Mouse (Mus musculus) forebrain, embryonic 12.5 days (tissue): ENCODE measurements around the gene Trak1. TPM values are rescaled to one million over a fixed set of nuclear protein-coding genes. Genes with fewer than 3 reads are reported as not detected.

Source experiments
- ATAC-seq: fragments of 200-750 bp; cut with Nextera tagmentation; 2 replicates; pipeline ENCODE4 v1.8.0; 2017; ENCODE audit warnings: moderate TSS enrichment; ENCODE audit not compliant: low FRiP score
- H3K27ac ChIP-seq: fragments of 300-500 bp; sonication (generic); 2 replicates; pipeline ENCODE4 v1.5.1; 2016; ENCODE audit warnings: mild to moderate bottlenecking
- H3K27me3 ChIP-seq: fragments of 300-500 bp; sonication (generic); 2 replicates; pipeline ENCODE4 v1.6.1; 2016; ENCODE audit warnings: mild to moderate bottlenecking
- H3K36me3 ChIP-seq: fragments of 300-500 bp; sonication (generic); replicated peaks from 2 replicates; pipeline ENCODE4 v1.6.1; 2016; ENCODE audit warnings: mild to moderate bottlenecking
- H3K4me1 ChIP-seq: fragments of 300-500 bp; sonication (generic); 2 replicates; pipeline ENCODE4 v1.6.1; 2016
- H3K4me2 ChIP-seq: fragments of 300-500 bp; sonication (generic); 2 replicates; pipeline ENCODE4 v1.6.1; 2016; ENCODE audit warnings: mild to moderate bottlenecking, moderate library complexity
- H3K4me3 ChIP-seq: fragments of 300-500 bp; sonication (generic); replicated peaks from 2 replicates; pipeline ENCODE4 v1.5.1; 2016; ENCODE audit warnings: mild to moderate bottlenecking
- H3K9ac ChIP-seq: fragments of 300-500 bp; sonication (generic); 2 replicates; pipeline ENCODE4 v1.6.1; 2016; ENCODE audit warnings: mild to moderate bottlenecking
- H3K9me3 ChIP-seq: fragments of 300-500 bp; sonication (generic); 2 replicates; pipeline ENCODE4 v1.6.1; 2016
- WGBS: fragments of 180-500 bp; shearing (Covaris S2); methylation state at CpG from one replicate; pipeline ENCODE4 v1.1.7; 2016; 5-methylcytosine and 5-hydroxymethylcytosine counted together
- polyA plus RNA-seq: library from polyadenylated mRNA; unstranded; fragments of >200 nt; fragmentation: Nextera tagmentation; extraction: Ambion mirVana; gene quantifications from 2 replicates; pipeline ENCODE4 v1.2.1, GENCODE M21; 2016

Trak1 gene
- polyA plus RNA-seq, 1 experiment from 2014 or later, result 41.2 TPM

DNA sequence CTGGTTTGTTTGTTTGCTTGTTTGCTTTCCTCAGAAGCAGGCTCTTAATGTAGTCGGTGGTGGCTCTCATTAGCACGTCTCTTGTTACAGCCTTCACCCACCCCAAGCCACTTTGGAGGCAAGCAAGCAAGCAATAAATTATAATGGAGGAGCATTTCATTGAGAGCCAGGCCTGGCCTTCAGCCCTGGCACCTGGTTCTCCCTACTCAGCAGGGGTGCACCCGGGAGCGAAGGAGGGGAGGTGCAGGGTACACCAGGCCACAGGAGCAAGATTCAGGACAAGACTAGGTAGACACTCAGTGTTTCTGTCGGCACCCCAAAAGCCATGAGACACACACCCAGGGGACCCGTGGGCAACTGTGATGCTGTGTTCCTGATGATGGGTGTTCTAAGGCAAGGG lies 72.3 kb downstream of the Trak1 start:
- Histone ChIP-seq H3K9me3 (no peaks in the 10 kb centered on the region), H3K36me3 (peaks cover 14% of the 10 kb centered on the region), H3K27ac (peak overlapping the region; percentile 97; the same call in 1 of the 2 replicates), H3K4me3 (no peak overlapping the region), H3K9ac (0 out of 2 replicates have a peak overlapping the region, but pooled peaks have one; percentile 21), H3K4me2 (no peak overlapping the region), H3K27me3 (no peaks in the 10 kb centered on the region), H3K4me1 (peaks cover 78% of the 10 kb centered on the region)
- ATAC-seq, result no peak
- 74% methylated on average over 6 of the region's 6 CpGs for WGBS

DNA sequence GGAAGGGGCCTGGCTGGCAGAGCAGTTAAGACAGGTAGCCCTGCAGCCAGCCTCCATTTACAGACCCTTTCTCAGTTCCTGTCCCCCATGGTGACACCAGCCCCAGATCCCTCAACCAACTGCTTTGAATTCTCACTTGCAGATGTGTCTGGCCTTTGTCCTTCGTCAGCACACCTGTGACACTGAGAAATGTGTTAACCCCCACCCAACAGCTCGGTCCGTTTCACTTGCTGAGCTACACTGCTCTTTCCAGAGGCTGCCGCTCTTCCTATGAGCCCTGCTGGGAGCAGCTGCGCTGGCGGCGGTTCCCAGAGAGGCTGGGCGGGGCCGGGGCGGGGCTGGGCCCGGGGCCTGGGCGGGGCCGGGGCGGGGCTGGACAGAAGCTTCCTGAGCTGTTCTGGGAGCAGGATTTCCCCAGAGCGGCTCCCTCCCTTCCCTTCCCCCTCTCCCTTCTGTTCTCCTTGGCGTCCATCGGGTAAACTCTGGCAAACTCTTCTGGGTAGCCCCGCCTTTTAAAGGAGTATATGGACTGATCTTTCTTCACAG lies 74.1 kb downstream of the Trak1 start:
- H3K9ac ChIP-seq, result peak overlapping the region; percentile 58
- peak; percentile 90 for ATAC-seq
- no peaks in the 10 kb centered on the region for H3K9me3 ChIP-seq
- peak overlapping the region; percentile 97 for H3K27ac ChIP-seq
- peak overlapping the region; percentile 20 for H3K4me3 ChIP-seq
- peaks cover 65% of the 10 kb centered on the region for H3K4me1 ChIP-seq
- no peaks in the 10 kb centered on the region for H3K27me3 ChIP-seq
- WGBS, result 2% methylated on average over 18 of the region's 18 CpGs
- no peaks in the 10 kb centered on the region for H3K36me3 ChIP-seq
- H3K4me2 ChIP-seq, result peak overlapping the region; percentile 54

DNA sequence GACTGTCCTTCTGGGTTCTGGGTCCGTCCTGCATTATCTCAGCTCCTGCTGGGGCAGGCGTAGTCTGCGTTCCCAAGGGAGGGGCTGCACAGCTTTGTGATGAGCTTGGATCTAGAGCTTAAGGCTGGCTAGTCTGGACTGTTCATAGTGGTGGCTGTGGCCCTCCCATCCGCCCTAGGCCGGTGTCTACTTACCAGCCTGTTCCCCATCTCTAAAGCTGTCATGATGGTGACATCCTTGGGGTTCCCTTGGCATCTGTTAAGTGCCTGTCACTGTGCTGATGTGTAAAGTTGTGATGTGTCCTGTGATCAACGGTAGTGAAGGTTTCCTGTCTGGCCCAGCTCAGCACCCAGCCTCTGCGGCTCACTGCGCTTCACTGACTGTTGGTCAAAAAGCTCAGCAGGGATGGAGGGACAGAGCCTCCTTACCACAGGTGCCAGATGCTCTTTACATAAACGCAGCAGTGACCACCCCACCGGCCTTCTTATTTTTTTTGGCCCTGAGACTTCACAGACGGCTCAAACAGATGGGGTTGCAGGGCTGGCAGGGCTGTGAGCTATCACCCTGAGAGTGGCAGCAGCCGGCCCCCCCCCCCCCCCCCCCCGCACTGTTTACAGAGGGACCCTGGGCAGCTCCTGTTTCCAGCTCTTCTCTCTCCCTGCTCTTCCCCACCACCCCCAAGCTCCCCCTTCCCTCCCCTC lies 74.8 kb downstream of the Trak1 start:
- 5% methylated on average over 11 of the region's 13 CpGs for WGBS
- Histone ChIP-seq H3K4me3 (peak overlapping the region; percentile 20), H3K4me2 (peak overlapping the region; percentile 54), H3K36me3 (no peaks in the 10 kb centered on the region), H3K9ac (peak overlapping the region; percentile 58), H3K27ac (peak overlapping the region; percentile 97), H3K9me3 (no peaks in the 10 kb centered on the region), H3K4me1 (peaks cover 58% of the 10 kb centered on the region), H3K27me3 (no peaks in the 10 kb centered on the region)
- peak; percentile 67 for ATAC-seq

DNA sequence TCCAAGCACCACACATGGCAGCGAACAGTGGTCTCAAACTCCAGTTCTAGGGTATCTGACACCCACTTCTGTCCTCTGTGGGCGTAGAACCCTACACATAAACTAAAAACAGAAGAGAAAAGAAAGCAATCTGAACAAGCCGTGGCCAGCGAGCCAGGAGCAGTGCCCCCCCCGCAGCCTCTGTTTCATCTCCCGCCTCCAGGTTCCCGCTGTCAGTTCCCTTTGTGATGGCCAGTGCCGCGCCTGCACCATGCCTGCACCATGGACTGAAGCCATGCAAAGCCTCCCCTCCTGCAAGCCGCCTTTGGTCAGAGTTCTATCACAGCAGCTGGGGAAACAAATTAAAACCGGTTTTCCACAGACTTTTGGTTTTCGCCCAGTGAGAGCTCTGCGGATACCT lies 75.8 kb downstream of the Trak1 start:
- WGBS, result 27% methylated on average over 13 of the region's 13 CpGs
- peak overlapping the region; percentile 22; the same call in 1 of the 2 replicates for H3K4me2 ChIP-seq
- H3K27me3 ChIP-seq, result no peaks in the 10 kb centered on the region
- no peaks in the 10 kb centered on the region for H3K9me3 ChIP-seq
- H3K27ac ChIP-seq, result peak overlapping the region; percentile 97
- H3K4me1 ChIP-seq, result peaks cover 50% of the 10 kb centered on the region
- H3K4me3 ChIP-seq, result no peak overlapping the region
- 0 out of 2 replicates have a peak, but pooled peaks cover 3% of the 10 kb centered on the region for H3K36me3 ChIP-seq
- ATAC-seq, result no peak
- 0 out of 2 replicates have a peak overlapping the region, but pooled peaks have one; percentile 21 for H3K9ac ChIP-seq

DNA sequence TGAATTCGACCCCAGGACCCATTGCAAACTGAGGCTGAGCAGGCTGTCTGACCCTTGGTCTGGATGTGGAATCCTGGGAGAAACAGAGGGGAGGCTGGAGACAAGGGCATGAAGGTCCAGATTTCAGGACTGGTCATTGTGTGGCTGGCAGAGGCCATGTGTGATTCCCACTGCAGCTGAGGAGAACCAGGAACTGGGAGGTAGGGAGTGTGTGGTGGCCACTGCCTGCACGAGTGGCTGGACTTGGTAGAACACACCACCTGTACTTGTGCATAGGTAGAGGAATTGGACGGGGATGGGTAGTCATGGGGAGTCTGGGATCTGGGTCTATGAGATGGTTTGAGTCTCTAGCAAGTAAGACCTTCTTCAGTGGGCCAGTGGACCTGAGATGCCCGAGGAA lies 76.2 kb downstream of the Trak1 start:
- peak overlapping the region; percentile 22; the same call in 1 of the 2 replicates for H3K4me2 ChIP-seq
- no peaks in the 10 kb centered on the region for H3K27me3 ChIP-seq
- no peak for ATAC-seq
- H3K36me3 ChIP-seq, result peaks cover 6% of the 10 kb centered on the region; the same call in 1 of the 2 replicates
- H3K9ac ChIP-seq, result 0 out of 2 replicates have a peak overlapping the region, but pooled peaks have one; percentile 21
- peak overlapping the region; percentile 97 for H3K27ac ChIP-seq
- H3K9me3 ChIP-seq, result no peaks in the 10 kb centered on the region
- H3K4me3 ChIP-seq, result no peak overlapping the region
- peaks cover 50% of the 10 kb centered on the region for H3K4me1 ChIP-seq
- WGBS, result 57% methylated on average over 4 of the region's 4 CpGs

DNA sequence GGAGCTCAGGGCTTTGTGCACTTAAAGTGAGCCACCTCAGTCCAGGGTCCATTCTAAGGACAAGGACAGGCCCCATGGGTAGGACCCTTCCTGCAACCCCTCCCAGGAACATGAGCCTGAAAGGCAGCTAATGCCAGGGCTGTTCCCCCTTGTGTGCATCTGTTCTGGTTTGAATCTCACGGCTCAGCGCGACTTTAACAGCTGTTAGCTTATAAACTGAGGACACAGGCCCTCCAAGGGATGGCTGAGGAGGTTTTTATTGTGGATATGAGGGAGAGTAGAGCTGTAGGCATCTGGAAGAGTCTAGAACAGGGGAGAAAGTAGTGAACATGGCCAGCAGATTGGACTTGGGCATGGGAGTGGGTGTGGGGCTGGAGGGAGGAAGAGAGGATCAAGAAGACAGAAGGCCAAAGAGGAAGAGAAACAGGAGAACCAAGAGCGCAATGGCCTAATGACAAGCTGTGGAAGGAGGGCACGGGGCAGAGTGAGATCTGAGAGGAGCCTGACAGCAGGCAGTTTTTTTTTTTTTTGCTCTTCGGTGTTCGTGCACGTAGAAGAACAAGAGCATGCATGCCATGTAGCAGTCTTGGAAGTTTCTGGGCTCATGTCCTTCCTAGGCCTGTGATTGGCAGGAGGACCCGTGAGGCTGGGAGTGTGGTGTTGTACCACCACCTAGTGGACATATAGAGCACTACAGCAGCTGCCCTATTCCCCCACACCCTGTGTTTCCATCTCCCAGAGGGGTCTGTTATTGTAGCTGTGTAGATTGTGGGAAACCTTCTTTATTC lies 77.0 kb downstream of the Trak1 start:
- WGBS, result 39% methylated on average over 9 of the region's 9 CpGs
- H3K9ac ChIP-seq, result no peak overlapping the region

DNA sequence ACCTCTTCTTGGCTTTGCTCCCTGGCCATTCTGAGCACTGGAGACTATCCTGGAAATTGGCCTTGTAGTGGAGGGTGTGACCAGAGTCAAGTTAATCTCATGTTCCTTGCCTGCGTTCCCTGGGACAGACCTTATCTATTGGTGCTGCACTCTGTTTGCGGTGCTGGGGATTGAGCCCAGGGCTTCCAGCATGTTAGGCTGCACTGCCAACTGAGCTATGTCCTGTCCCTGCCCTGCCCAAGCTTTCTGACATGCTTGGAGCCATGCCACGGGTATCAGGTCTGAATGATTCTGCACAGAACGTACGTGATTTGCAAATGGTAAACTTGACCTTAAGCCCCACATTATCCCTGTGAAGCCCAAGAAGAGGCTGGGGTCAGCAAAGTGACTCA lies 77.6 kb downstream of the Trak1 start:
- Histone ChIP-seq H3K4me2 (no peak overlapping the region), H3K36me3 (peaks cover 6% of the 10 kb centered on the region; the same call in 1 of the 2 replicates), H3K4me1 (peaks cover 46% of the 10 kb centered on the region), H3K27ac (no peak overlapping the region), H3K9ac (no peak overlapping the region), H3K4me3 (no peak overlapping the region), H3K9me3 (no peaks in the 10 kb centered on the region), H3K27me3 (no peaks in the 10 kb centered on the region)
- ATAC-seq, result no peak
- WGBS, result 93% methylated on average over 5 of the region's 5 CpGs

More for the DNA sequence above, 77.0 kb downstream of the Trak1 start:
- H3K4me1 ChIP-seq, result peaks cover 50% of the 10 kb centered on the region
- H3K27me3 ChIP-seq, result no peaks in the 10 kb centered on the region
- H3K4me3 ChIP-seq, result no peak overlapping the region
- H3K36me3 ChIP-seq, result peaks cover 6% of the 10 kb centered on the region; the same call in 1 of the 2 replicates
- H3K9me3 ChIP-seq, result no peaks in the 10 kb centered on the region
- H3K27ac ChIP-seq, result peak overlapping the region; percentile 97
- ATAC-seq, result 0 out of 2 replicates have a peak, but pooled peaks have one; percentile 24
- H3K4me2 ChIP-seq, result no peak overlapping the region

DNA sequence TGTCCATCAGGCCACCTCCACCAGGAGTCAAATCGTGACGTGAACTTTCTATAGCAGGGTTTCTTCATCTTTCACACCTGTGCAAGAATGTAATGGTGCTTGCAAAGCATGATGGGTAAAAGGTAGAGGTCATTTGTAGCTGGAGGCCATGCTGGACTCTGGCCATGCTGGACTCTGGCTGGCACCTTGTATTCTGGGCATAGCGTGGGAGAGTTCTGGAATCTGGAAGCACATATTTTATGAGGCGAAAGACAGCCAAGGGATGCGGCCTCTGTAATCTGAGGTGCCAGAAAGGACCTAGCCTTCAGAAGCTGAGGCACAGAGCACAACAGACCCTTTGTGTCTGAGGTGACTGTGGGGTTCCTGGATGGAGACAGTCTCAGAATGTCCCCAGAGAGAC lies 78.8 kb downstream of the Trak1 start:
- 87% methylated on average over 5 of the region's 5 CpGs for WGBS
- Histone ChIP-seq H3K36me3 (peaks cover 6% of the 10 kb centered on the region; the same call in 1 of the 2 replicates), H3K9ac (no peak overlapping the region), H3K4me1 (peaks cover 33% of the 10 kb centered on the region), H3K27ac (no peak overlapping the region), H3K27me3 (no peaks in the 10 kb centered on the region), H3K4me2 (no peak overlapping the region), H3K4me3 (no peak overlapping the region), H3K9me3 (no peaks in the 10 kb centered on the region)
- no peak for ATAC-seq

DNA sequence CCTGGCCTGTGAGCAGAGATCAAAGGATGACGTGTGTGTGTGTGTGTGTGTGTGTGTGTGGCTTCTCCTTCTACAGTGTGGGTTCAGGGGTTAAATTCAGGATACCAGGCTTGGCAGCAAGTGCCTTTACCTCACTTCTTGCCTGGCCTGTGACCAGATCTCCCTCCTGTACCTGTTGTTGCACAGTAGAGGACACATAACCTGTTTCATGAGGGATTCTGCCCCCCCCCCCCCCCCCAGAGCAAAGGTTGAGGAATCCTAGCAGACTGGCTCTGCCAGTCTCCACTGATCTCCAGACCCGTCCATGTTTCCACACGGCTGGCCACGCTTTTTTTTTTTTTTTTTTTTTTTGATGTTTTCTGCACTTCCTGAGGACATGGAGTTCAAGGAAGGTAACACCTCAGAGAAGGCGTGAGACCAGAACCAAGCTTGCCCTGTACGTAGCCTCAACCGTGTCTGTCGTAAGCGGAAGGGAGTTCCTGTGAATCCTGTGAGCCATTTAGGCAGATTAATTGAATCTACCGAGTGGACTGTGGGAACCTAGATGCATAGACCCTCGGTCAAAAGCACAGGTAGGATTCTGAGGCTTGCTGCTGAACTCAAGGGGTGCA lies 83.1 kb downstream of the Trak1 start:
- Histone ChIP-seq H3K9ac (no peak overlapping the region), H3K27ac (no peak overlapping the region), H3K36me3 (peaks cover 6% of the 10 kb centered on the region; the same call in 1 of the 2 replicates), H3K9me3 (no peaks in the 10 kb centered on the region), H3K4me2 (no peak overlapping the region), H3K4me3 (no peak overlapping the region), H3K27me3 (no peaks in the 10 kb centered on the region), H3K4me1 (peaks cover 25% of the 10 kb centered on the region)
- ATAC-seq, result no peak
- 79% methylated on average over 11 of the region's 11 CpGs for WGBS

DNA sequence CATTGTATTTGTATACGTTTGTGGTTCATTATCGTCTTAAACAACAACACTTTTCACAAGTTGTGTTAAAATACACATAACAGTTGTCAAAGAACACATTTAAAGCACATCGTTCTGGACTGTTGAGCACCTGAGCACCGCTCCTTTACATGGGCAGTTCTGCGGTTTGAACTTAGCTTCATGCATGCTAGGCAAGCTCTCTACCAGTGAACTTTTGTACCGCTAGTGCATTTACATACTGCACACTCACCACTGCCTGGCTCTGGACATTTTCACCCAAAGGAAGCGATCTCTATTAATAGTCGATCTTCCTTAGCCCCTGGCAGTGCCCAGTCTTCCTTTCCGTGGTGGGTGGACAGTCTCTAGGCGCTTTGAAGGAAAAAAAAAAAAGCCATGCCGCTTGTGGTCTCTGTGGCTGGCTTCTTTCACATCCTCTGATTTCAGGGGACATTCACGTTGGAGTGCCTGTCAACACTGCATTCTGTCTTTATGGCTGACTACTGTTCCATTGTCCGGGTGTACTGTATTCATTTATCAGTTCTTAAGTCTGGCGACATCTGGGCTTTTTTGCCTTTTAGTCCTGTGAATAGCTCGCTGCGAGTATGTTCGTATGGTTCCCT lies 84.5 kb downstream of the Trak1 start:
- Histone ChIP-seq H3K9ac (no peak overlapping the region), H3K4me2 (no peak overlapping the region), H3K4me3 (no peak overlapping the region), H3K9me3 (no peaks in the 10 kb centered on the region), H3K36me3 (peaks cover 6% of the 10 kb centered on the region; the same call in 1 of the 2 replicates), H3K27ac (peak overlapping the region; percentile 53; the same call in 1 of the 2 replicates), H3K4me1 (peaks cover 32% of the 10 kb centered on the region), H3K27me3 (no peaks in the 10 kb centered on the region)
- WGBS, result 72% methylated on average over 17 of the region's 17 CpGs
- ATAC-seq, result no peak

DNA sequence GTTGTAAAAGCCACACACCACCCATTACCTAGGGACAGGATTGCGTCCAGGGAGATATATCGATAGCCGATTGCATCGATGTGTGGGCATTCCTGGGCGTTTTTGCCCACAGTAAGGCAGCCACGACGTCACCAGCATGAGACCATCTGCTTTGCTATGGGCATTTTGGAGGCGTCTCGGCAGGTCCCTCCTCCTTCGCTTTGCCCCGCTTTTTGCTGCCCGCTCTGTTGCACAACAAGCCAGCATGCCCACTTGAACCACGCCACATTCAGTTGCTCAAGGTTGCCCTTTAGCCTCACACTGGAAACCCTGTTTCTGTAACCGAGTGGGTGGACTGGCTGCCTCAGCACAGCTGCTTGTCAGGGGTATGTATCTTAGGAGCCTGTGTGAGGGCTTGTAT lies 85.3 kb downstream of the Trak1 start:
- WGBS, result 92% methylated on average over 14 of the region's 14 CpGs
- H3K9ac ChIP-seq, result no peak overlapping the region
- H3K4me2 ChIP-seq, result no peak overlapping the region
- no peaks in the 10 kb centered on the region for H3K9me3 ChIP-seq
- peak overlapping the region; percentile 53; the same call in 1 of the 2 replicates for H3K27ac ChIP-seq
- no peak overlapping the region for H3K4me3 ChIP-seq
- peaks cover 33% of the 10 kb centered on the region for H3K4me1 ChIP-seq
- H3K36me3 ChIP-seq, result peaks cover 3% of the 10 kb centered on the region; the same call in 1 of the 2 replicates
- H3K27me3 ChIP-seq, result no peaks in the 10 kb centered on the region
- ATAC-seq, result no peak
